Mouse (Mus musculus): ENCODE measurements around the gene Myog. TPM values are rescaled to one million over a fixed set of nuclear protein-coding genes. Genes with fewer than 3 reads are reported as not detected.

The Myog gene
- polyA plus RNA-seq, 1 experiment from 2014 or later, result 0.17 TPM

GRCm38 (mm10) chr1:134333371-134334110 lies 43.8 kb downstream of the Myog start:
- H3K4me1 ChIP-seq (replicated peaks; ENCODE audit: control insufficient read depth, insufficient read depth, low read length), result 0 out of 2 replicates have a peak, but pooled peaks cover 3% of the 10 kb centered on the region
- no peaks in the 10 kb centered on the region for H3K27me3 ChIP-seq (ENCODE audit: control insufficient read depth, insufficient read depth, low read length)
- H3K9me3 ChIP-seq (ENCODE audit: control insufficient read depth, low read length), result no peaks in the 10 kb centered on the region
- H3K27ac ChIP-seq, result no peak overlapping the region
- no peak for ATAC-seq (ENCODE audit: low FRiP score)
- no peak for DNase-seq (ENCODE audit: low spot score)
- H3K4me3 ChIP-seq (replicated peaks; ENCODE audit: low read length), result no peak overlapping the region
- H3K4me2 ChIP-seq (replicated peaks), result no peak overlapping the region
- 82% methylated on average over 10 of the region's 10 CpGs for WGBS
- no peak overlapping the region for H3K9ac ChIP-seq
- H3K36me3 ChIP-seq (replicated peaks; ENCODE audit: control insufficient read depth, insufficient read depth), result no peaks in the 10 kb centered on the region

DNA sequence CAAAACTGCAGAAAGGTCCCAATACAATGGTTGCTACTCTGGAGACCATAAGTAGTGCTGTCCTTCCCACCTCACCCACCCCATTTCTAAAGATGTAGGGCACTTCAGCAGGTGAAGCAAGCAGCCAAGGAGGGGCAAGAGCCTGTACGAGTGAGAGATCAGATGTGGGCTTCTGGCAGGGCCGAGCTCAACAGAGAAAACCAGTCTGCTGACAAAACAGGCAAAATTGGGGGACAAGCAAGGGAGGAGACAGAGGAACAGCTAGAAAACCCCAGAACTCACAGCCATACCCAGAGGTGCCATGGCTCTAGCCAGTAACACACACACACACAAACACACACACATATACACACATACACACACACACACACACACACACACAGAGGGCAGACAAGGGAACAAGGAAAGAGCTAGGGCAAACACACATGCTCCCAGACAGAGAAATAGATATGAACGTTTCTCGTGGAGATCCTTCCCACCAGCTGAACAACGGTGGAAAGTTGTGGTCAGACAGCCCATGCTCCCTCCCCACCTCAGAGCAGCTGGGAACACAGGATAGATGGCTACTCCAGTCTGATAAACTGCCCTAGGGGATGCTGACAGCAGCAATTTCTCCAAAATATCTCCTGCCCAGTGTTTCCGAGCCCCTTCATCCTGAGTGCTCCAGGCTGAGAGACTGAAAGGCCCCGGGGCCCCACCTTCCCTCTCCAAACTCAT lies 44.5 kb downstream of the Myog start:
- ATAC-seq (ENCODE audit: low FRiP score), result no peak
- 87% methylated on average over 7 of the region's 7 CpGs for WGBS
- H3K27ac ChIP-seq, result no peak overlapping the region

GRCm38 (mm10) chr1:134335211-134335923 lies 45.6 kb downstream of the Myog start:
- no peaks in the 10 kb centered on the region for H3K36me3 ChIP-seq (replicated peaks; ENCODE audit: control insufficient read depth, insufficient read depth)
- H3K9me3 ChIP-seq (ENCODE audit: control insufficient read depth, low read length), result no peaks in the 10 kb centered on the region
- no peak overlapping the region for H3K4me3 ChIP-seq (replicated peaks; ENCODE audit: low read length)
- 83% methylated on average over 13 of the region's 13 CpGs for WGBS
- H3K27ac ChIP-seq, result no peak overlapping the region
- H3K9ac ChIP-seq, result no peak overlapping the region
- H3K27me3 ChIP-seq (ENCODE audit: control insufficient read depth, insufficient read depth, low read length), result no peaks in the 10 kb centered on the region
- DNase-seq (ENCODE audit: low spot score) (no peak), ATAC-seq (ENCODE audit: low FRiP score) (no peak)
- no peak overlapping the region for H3K4me2 ChIP-seq (replicated peaks)
- H3K4me1 ChIP-seq (replicated peaks; ENCODE audit: control insufficient read depth, insufficient read depth, low read length), result 0 out of 2 replicates have a peak, but pooled peaks cover 3% of the 10 kb centered on the region

More for the DNA sequence above, 44.5 kb downstream of the Myog start:
- no peak for DNase-seq (ENCODE audit: low spot score)
- H3K9ac ChIP-seq, result no peak overlapping the region
- no peaks in the 10 kb centered on the region for H3K36me3 ChIP-seq (replicated peaks; ENCODE audit: control insufficient read depth, insufficient read depth)
- no peak overlapping the region for H3K4me3 ChIP-seq (replicated peaks; ENCODE audit: low read length)
- H3K4me1 ChIP-seq (replicated peaks; ENCODE audit: control insufficient read depth, insufficient read depth, low read length), result 0 out of 2 replicates have a peak, but pooled peaks cover 3% of the 10 kb centered on the region
- H3K27me3 ChIP-seq (ENCODE audit: control insufficient read depth, insufficient read depth, low read length), result no peaks in the 10 kb centered on the region
- H3K4me2 ChIP-seq (replicated peaks), result no peak overlapping the region
- H3K9me3 ChIP-seq (ENCODE audit: control insufficient read depth, low read length), result no peaks in the 10 kb centered on the region

- no peaks in the 10 kb centered on the region for H3K36me3 ChIP-seq (replicated peaks; ENCODE audit: control insufficient read depth, insufficient read depth)
- 0 out of 2 replicates have a peak, but pooled peaks cover 3% of the 10 kb centered on the region for H3K4me1 ChIP-seq (replicated peaks; ENCODE audit: control insufficient read depth, insufficient read depth, low read length)
- 85% methylated on average over 12 of the region's 12 CpGs for WGBS
- no peak overlapping the region for H3K4me2 ChIP-seq (replicated peaks)
- ATAC-seq (ENCODE audit: low FRiP score), result no peak
- no peak for DNase-seq (ENCODE audit: low spot score)
- H3K4me3 ChIP-seq (replicated peaks; ENCODE audit: low read length), result no peak overlapping the region
- H3K9me3 ChIP-seq (ENCODE audit: control insufficient read depth, low read length), result no peaks in the 10 kb centered on the region
- H3K9ac ChIP-seq, result no peak overlapping the region
- no peak overlapping the region for H3K27ac ChIP-seq
- no peaks in the 10 kb centered on the region for H3K27me3 ChIP-seq (ENCODE audit: control insufficient read depth, insufficient read depth, low read length)
Measured at GRCm38 (mm10) chr1:134335924-134336810, 46.4 kb downstream of the Myog start.

- no peaks in the 10 kb centered on the region for H3K27me3 ChIP-seq (ENCODE audit: control insufficient read depth, insufficient read depth, low read length)
- H3K36me3 ChIP-seq (replicated peaks; ENCODE audit: control insufficient read depth, insufficient read depth), result no peaks in the 10 kb centered on the region
- H3K9me3 ChIP-seq (ENCODE audit: control insufficient read depth, low read length), result no peaks in the 10 kb centered on the region
- H3K4me1 ChIP-seq (replicated peaks; ENCODE audit: control insufficient read depth, insufficient read depth, low read length), result 0 out of 2 replicates have a peak, but pooled peaks cover 3% of the 10 kb centered on the region
- 83% methylated on average over 11 of the region's 11 CpGs for WGBS
- no peak overlapping the region for H3K4me3 ChIP-seq (replicated peaks; ENCODE audit: low read length)
- H3K27ac ChIP-seq, result no peak overlapping the region
- no peak for ATAC-seq (ENCODE audit: low FRiP score)
- no peak overlapping the region for H3K9ac ChIP-seq
- no peak for DNase-seq (ENCODE audit: low spot score)
- H3K4me2 ChIP-seq (replicated peaks), result no peak overlapping the region
Measured at GRCm38 (mm10) chr1:134336958-134337710, 47.3 kb downstream of the Myog start.

- H3K4me2 ChIP-seq (replicated peaks), result no peak overlapping the region
- no peak overlapping the region for H3K9ac ChIP-seq
- DNase-seq (ENCODE audit: low spot score), result no peak
- H3K36me3 ChIP-seq (replicated peaks; ENCODE audit: control insufficient read depth, insufficient read depth), result no peaks in the 10 kb centered on the region
- WGBS, result 97% methylated on average over 7 of the region's 7 CpGs
- H3K27ac ChIP-seq, result no peak overlapping the region
- peaks cover 11% of the 10 kb centered on the region; the same call in 1 of the 2 replicates for H3K4me1 ChIP-seq (replicated peaks; ENCODE audit: control insufficient read depth, insufficient read depth, low read length)
- H3K27me3 ChIP-seq (ENCODE audit: control insufficient read depth, insufficient read depth, low read length), result no peaks in the 10 kb centered on the region
- no peak overlapping the region for H3K4me3 ChIP-seq (replicated peaks; ENCODE audit: low read length)
- H3K9me3 ChIP-seq (ENCODE audit: control insufficient read depth, low read length), result no peaks in the 10 kb centered on the region
- no peak for ATAC-seq (ENCODE audit: low FRiP score)
Measured at GRCm38 (mm10) chr1:134339162-134339561, 49.4 kb downstream of the Myog start.

DNA sequence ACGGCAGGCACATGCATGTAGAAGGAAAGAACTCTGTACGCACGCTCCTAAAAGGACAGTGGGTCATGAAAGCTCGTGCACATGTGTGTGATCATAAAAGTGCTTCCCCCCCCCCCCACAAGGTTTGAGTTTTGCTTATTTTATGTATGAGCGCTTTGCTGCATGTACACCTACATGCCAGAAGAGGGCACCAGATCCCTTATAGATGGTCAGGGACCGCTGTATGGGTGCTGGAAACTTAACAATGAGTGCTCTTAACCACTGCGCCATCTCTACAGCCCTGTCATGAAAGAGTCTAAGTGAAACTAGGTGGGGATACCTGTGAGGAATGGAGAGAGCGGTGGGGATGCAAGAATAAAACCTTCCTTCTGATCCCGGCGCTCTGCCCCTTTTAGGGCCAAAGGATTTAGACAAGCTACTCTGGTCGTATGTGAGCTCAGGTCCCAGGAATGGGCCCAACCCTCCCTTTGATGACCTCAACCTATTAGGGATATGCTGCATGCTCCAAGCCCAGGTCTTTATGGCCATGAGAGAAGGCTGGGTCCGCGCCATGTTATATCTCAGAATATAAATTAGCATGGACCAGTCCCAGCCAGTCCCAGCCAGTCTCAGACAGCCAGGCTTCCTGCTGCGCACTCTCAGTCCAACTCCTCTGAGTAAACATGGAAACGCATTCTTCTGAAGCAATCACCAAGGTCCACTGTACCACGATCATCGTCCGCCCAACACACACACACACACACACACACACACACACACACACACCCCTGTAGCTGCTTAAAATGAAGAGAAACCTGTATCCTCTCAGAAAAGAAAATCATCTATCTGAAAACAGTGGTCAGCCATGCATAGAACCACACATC lies 50.2 kb downstream of the Myog start:
- Histone ChIP-seq H3K27ac (no peak overlapping the region), H3K4me1 (replicated peaks; ENCODE audit: control insufficient read depth, insufficient read depth, low read length) (peaks cover 8% of the 10 kb centered on the region; the same call in 1 of the 2 replicates), H3K9me3 (ENCODE audit: control insufficient read depth, low read length) (no peaks in the 10 kb centered on the region), H3K9ac (no peak overlapping the region), H3K4me2 (replicated peaks) (no peak overlapping the region), H3K27me3 (ENCODE audit: control insufficient read depth, insufficient read depth, low read length) (no peaks in the 10 kb centered on the region), H3K4me3 (replicated peaks; ENCODE audit: low read length) (no peak overlapping the region), H3K36me3 (replicated peaks; ENCODE audit: control insufficient read depth, insufficient read depth) (no peaks in the 10 kb centered on the region)
- no peak for DNase-seq (ENCODE audit: low spot score)
- ATAC-seq (ENCODE audit: low FRiP score), result no peak
- WGBS, result 91% methylated on average over 18 of the region's 18 CpGs
